Mouse (Mus musculus) Patski (cell line): Measurements from ENCODE around the gene Kcnh1. TPM values are rescaled to one million over a fixed set of nuclear protein-coding genes. Genes with fewer than 3 reads are reported as not detected.

Experiments
- ATAC-seq: fragments of 100-300 bp; one replicate; pipeline ENCODE4 v1.8.0; 2021
- CTCF ChIA-PET: fragments of 350-600 bp; sonication (Branson Sonifier 250); formaldehyde crosslinking; loops from one replicate; lab custom pipeline; 2022; ENCODE audit warnings: inconsistent platforms; lab: Charles Lee
- POLR2A ChIA-PET: fragments of 350-600 bp; sonication (Branson Sonifier 250); formaldehyde crosslinking; loops from one replicate; lab custom pipeline; 2022; ENCODE audit warnings: antibody characterized with exemption, inconsistent platforms; lab: Charles Lee
- DNase-seq: peaks from one replicate; pipeline ENCODE4 v3.0.0-alpha.2; 2011; ENCODE audit warnings: low read depth, low spot score
- H3K27me3 ChIP-seq: fragments of 371-371 bp; one replicate; pipeline ENCODE4 v1.5.1; 2021
- CTCF ChIP-seq: fragments of 100-300 bp; IDR thresholded peaks from one replicate; pipeline ENCODE4 v1.5.1; 2021
- in situ Hi-C: fragments of 300-500 bp; cut with MboI; formaldehyde crosslinking; loops from 3 replicates; pipeline ENCODE4 v1.11.1; 2018; ENCODE audit warnings: low pct_unique_long_range_greater_than_20kb, mixed read lengths
- polyA plus RNA-seq: library from polyadenylated mRNA; unstranded; gene quantifications from one replicate; pipeline ENCODE4 v1.2.3, GENCODE M21; 2021

Kcnh1 gene
- polyA plus RNA-seq, 1 experiment from 2014 or later, result 2.3 TPM

DNA sequence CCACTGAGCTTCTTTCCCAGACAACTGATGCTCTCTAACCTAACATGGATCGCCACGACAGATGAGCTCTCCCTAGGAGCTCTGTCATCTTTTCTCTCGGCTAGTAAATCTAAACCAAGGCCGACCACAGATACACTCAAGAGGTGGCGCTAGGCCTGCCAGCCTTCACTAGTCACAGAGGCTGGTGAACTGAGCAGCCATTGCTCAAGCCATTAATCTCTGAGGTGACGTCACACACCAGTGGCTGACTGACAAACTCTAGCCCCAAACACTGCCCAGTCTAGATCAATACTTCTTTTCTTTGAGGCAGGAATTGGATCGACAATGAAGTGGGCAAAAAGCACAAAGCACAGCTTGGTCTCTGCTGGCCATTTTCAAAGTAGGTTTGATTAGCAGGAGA, 354.3 kb downstream of the Kcnh1 start:
- H3K27me3 ChIP-seq, result no peaks in the 10 kb centered on the region
- no peak for ATAC-seq
- TF ChIP-seq CTCF, result no peak
- in situ Hi-C loops, result no loop called here
- ChIA-PET CTCF (no interaction called here), POLR2A (no interaction called here)
- no peak for DNase-seq

DNA sequence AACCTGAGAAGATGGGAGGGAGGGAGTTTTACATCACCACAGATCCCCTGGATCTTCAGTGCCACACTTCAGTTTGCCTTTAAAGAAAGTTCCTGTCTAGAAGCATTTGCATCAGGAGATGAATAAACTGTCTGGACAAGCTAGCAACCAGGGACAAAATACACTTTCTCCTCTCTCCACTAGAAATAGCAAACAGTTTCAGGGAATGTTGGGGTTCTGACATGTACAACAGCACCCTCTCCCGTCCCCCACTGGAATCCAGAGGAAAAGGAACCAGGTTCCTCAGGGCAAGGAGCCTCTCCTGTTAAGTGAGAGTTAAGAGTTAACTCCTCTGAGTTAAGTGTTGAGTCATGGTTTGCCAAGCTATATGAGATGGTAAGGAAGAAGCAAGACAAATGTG, 356.3 kb downstream of the Kcnh1 start:
- in situ Hi-C loops, result no loop called here
- ChIA-PET POLR2A (no interaction called here), CTCF (interaction anchor here (1.5 kb wide), 2 partner anchors 8 to 10 kb away, joined by 3 read pairs; no protein-coding TSS in a partner anchor)
- DNase-seq, result no peak
- ATAC-seq, result no peak
- H3K27me3 ChIP-seq, result no peaks in the 10 kb centered on the region
- peak; percentile 55 for TF ChIP-seq CTCF

DNA sequence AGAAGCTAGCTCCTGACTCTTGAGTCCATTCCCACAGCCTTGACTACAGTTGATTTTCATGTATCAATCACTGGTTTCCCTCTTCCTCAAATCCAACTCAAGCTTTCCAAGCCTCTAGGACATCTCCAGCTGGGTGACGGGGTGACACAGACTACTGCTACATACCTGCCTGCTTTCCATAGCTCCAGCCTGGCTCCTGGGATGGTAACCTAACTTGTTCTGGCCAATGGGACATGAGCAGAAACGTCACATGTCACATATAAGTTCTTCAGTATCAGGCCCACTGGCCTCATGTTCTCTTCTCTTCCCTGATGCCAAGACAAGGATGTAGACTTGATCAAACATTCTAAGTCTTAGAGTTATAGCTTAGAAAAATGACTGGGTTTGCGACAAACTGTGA, 360.0 kb downstream of the Kcnh1 start:
- ATAC-seq (no peak), DNase-seq (no peak)
- ChIA-PET CTCF (interaction anchor here (1.1 kb wide), 1 partner anchor 361 kb away, joined by 3 read pairs; no protein-coding TSS in a partner anchor), POLR2A (no interaction called here)
- in situ Hi-C loops, result no loop called here
- no peak for TF ChIP-seq CTCF
- no peaks in the 10 kb centered on the region for H3K27me3 ChIP-seq

DNA sequence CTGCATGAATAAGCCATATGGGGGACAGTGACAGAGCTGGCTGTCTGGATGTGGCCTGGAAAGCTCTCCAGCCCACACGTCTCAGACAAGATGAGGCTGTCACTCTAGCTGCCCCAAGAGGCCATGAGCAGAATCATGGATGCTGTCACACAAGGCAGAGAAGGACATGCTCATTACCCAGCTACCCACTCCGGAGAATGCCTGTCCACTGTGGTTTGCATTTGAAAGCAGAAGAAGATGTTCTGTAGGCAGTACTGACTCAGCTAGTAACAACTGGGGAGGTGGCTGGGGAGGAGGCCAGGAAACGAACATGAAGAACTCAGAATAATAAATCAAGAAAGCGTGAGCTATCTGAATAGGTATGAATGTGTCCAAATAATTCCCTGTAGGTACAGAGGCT, 364.9 kb downstream of the Kcnh1 start:
- POLR2A ChIA-PET, result interaction anchor here (1.2 kb wide), 1 partner anchor 23 kb away, joined by 3 read pairs; no protein-coding TSS in a partner anchor
- no peak for ATAC-seq
- H3K27me3 ChIP-seq, result no peaks in the 10 kb centered on the region
- in situ Hi-C loops, result no loop called here
- CTCF ChIA-PET, result interaction anchor here (1.2 to 1.8 kb wide), 3 partner anchors 9 to 11 kb away, joined by 3 to 4 read pairs (median 3); no protein-coding TSS in a partner anchor
- TF ChIP-seq CTCF, result no peak
- DNase-seq, result no peak

GRCm38 (mm10) chr1:192557978-192558594, 367.5 kb downstream of the Kcnh1 start:
- TF ChIP-seq CTCF, result no peak
- no peak for ATAC-seq
- no peak for DNase-seq
- POLR2A ChIA-PET, result no interaction called here
- CTCF ChIA-PET, result interaction anchor here (1.3 kb wide), 1 partner anchor 364 kb away, joined by 3 read pairs; no protein-coding TSS in a partner anchor
- in situ Hi-C loops, result no loop called here
- no peaks in the 10 kb centered on the region for H3K27me3 ChIP-seq

DNA sequence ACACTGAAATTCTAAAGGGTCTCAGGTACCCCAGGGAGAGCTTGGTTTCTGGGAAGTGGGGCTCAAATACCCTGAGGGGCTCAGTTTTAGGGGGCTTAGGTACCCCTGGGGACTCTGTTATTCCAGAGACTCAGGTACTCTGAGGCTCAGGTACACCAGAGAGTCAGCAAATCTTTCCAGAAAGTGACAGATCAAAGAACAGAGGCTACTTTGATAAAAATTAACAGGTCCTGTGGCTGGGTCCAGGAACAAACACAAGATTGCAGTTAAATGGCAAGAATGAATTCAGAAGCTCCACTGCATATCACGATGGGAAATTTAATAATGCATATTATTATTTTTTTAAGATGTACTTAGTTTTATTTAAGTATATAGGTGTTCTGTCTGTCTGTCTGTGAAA, 368.8 kb downstream of the Kcnh1 start:
- in situ Hi-C loops, result no loop called here
- H3K27me3 ChIP-seq, result no peaks in the 10 kb centered on the region
- no peak for ATAC-seq
- TF ChIP-seq CTCF, result no peak
- no peak for DNase-seq
- ChIA-PET CTCF (no interaction called here), POLR2A (no interaction called here)

Other genes with a start within 250 kb of the Kcnh1 start
- gene Rd3, start 213.4 kb upstream of the Kcnh1 start, polyA plus RNA-seq, result 0.06 TPM
- 23.2 TPM for gene Traf5, start 98.2 kb upstream of the Kcnh1 start, polyA plus RNA-seq
- gene Rcor3, start 52.7 kb upstream of the Kcnh1 start, polyA plus RNA-seq, result 34.2 TPM